Mouse (Mus musculus) hematopoietic stem cell, adult 5-6 weeks (primary cell): ENCODE results near the gene Chst10. TPM values are rescaled to one million over a fixed set of nuclear protein-coding genes. Genes with fewer than 3 reads are reported as not detected.

Source experiments
- ATAC-seq, 2 experiments: fragments of 125-278 bp in 1 of 2; replicated peaks in 1 of 2; 2 replicates each; pipeline ENCODE4 v1.8.0; 2016 to 2017; ENCODE audit warnings: inconsistent platforms in 2 of 2, mild to moderate bottlenecking in 2 of 2, moderate number of reproducible peaks in 2 of 2, low read depth in 1 of 2, moderate TSS enrichment in 1 of 2; ENCODE audit not compliant: low FRiP score in 2 of 2, poor library complexity in 2 of 2, severe bottlenecking in 2 of 2, insufficient read depth in 1 of 2, low TSS enrichment in 1 of 2
- total RNA-seq: library from RNA; stranded (forward); fragments of 172-1452, 232-1000 nt; gene quantifications from 2 replicates; pipeline ENCODE4 v1.2.3, GENCODE M21; 2017

Chst10 gene
- 1.6 and 2.4 TPM in 2 replicates for total RNA-seq

GRCm38 (mm10) chr1:38897431-38898248 is at the start of gene Chst10:
TSS of gene Chst10 (minus strand) at chr1:38898161.
- ATAC-seq, result peak; percentile 79 to 89

GRCm38 (mm10) chr1:38939608-38940007 is 41.6 kb upstream of the Chst10 start:
- ATAC-seq, result no peak

GRCm38 (mm10) chr1:38938849-38939248 is 40.9 kb upstream of the Chst10 start, which contains the start of gene Nms:
TSS of gene Nms (plus strand) at chr1:38939149.
- no peak for ATAC-seq

DNA sequence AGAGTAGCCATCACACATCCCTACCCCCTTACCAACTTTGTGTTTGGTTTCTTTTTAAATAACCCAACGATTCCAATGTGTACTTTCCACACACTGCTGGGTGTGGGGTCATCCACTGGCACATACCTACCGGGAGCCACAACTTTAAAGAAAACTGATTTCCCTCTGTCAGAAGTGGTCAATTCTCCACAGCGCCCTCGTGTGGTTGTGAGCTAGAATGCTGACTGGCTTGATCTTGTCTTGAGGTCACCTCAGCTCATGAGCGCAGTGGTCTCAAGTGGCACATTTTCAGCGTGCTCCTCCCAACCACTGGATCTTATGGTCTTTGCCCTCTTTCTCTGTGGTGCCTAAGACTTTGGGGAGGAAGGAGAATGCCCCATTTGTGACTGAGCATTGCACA is 38.8 kb upstream of the Chst10 start:
- ATAC-seq, result 0 out of 4 replicates have a peak, but pooled peaks of 1 of the 2 experiments have one; percentile 27

GRCm38 (mm10) chr1:38934668-38935067 is 36.7 kb upstream of the Chst10 start:
- no peak for ATAC-seq

GRCm38 (mm10) chr1:38930767-38931166 is 32.8 kb upstream of the Chst10 start:
- no peak for ATAC-seq

GRCm38 (mm10) chr1:38929468-38929867 is 31.5 kb upstream of the Chst10 start:
- ATAC-seq, result no peak

GRCm38 (mm10) chr1:38928996-38929395 is 31.0 kb upstream of the Chst10 start:
- no peak for ATAC-seq

DNA sequence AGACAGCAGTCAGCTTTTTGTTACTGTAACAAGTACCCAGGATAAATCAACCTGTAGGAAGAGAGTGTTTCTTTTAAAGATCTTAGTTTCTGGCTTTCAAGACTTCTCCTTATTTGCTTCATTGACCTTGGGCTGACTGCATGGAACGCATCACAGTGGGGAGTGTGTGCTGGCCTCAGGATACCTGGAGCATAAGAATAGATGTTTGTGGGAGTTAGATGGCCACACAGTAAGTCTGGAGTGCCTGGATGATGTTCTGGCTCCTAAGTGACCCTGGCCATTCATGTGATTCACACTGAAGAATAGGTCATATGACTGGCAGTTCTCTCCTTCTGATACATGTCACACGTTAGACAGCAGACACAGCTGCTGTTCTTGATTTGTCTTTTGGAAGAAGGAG is 6.0 kb upstream of the Chst10 start:
- no peak for ATAC-seq

GRCm38 (mm10) chr1:38902571-38902970 is 4.6 kb upstream of the Chst10 start:
- ATAC-seq, result no peak

GRCm38 (mm10) chr1:38893081-38893480 is 4.9 kb downstream of the Chst10 start:
- ATAC-seq, result no peak

DNA sequence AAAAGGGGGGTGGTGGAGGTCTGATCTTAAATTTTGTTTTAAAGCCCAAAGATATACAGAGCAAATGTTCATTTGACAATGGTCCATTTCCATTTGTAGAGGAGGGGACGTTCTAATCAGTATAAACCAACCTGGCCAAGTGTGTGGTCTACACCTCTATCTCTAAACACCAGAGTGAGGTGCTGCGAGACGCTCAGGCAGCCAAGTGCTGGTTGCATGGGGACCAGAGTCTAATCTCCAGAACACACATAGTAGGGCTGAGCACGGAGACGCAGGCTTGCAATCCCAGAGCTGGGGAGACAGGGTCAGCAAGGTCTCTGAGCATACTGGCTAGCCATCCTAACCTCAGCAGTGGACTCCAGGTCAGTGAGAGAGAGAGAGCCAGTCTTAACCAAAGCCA is 6.5 kb downstream of the Chst10 start:
- no peak for ATAC-seq

GRCm38 (mm10) chr1:38888803-38889202 is 9.2 kb downstream of the Chst10 start:
- ATAC-seq, result no peak

- ATAC-seq, result no peak
Observed at GRCm38 (mm10) chr1:38887011-38887410, 10.9 kb downstream of the Chst10 start.

DNA sequence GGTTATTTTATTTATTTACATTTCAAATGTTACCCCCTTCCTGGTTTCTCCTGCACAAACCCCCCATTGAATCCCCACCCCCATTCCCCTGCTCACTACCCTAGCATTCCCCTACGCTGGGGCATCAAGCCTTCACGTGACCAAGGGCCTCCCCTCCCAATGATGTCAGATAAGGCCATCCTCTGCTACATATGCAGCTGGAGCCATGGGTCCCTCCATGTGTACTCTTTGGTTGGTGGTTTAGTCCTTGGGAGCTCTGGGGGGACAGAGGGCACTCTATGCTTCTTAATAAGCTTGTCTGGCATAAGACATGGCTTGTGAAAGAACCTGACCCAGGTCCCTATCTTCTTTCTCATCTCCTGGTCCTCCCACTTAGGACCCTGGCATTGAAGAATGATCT is 11.4 kb downstream of the Chst10 start:
- no peak for ATAC-seq

DNA sequence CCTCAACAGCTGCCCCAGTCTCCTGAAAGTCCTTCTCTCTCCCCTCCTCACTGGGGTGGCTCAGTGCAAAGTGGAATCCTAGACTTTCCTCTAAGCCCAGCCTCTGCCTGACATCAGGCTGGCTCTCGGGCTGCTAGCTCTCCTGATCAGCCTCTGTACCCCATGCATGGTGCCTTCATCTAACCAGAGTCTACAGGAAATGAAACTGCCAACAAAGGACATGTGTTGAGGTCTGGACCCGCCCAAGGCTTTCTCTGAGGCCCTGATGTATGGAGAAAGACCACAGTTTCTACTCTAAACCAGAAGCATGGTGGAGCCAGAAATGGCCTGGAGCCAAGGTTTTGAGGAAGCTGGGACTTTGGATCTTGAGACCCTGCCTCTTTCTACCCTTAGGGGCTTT is 12.0 kb downstream of the Chst10 start:
- no peak for ATAC-seq

DNA sequence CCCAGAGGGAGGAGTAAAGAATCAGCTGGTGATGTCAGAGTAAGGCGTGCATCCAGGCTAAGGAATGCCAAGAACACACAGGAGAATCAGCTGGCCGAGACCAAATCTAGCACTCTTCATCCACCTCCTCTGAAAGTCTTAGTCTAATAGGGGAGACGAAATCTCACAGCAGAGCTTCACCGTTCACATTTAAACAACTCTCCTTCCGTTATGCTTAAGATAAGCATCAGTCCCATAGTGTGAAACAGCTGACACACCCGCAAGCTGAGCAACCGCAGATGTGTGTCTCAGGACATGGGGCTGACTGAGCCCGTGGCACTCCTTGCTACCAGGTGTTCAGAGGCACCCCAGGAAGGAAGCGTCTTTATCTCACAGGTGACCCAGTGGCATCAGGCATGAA is 14.2 kb downstream of the Chst10 start:
- ATAC-seq, result no peak

- no peak for ATAC-seq
Observed at GRCm38 (mm10) chr1:38882746-38883145, 15.2 kb downstream of the Chst10 start.

DNA sequence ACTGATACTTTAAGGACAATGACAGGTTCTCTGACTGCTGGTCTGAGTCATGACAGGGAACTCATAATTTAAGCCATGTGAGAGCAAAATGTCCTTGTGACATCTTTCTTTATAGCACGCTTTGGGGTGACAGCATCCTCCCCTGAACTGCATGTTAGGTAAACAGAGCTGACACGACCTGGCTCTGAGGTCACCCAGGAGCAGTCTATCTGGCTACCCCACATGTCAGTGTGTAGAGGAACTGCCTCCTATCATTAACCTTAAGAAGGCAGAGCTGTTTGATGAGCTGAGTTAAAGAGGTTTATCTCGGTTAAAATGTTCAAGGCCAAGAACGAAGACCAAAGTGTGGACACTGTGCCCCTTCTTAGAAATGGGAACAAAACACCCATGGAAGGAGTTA is 16.6 kb downstream of the Chst10 start:
- no peak for ATAC-seq
